Mouse (Mus musculus) liver, embryonic 13.5 days (tissue): Measurements from ENCODE around the gene Dnaaf1. TPM values are rescaled to one million over a fixed set of nuclear protein-coding genes. Genes with fewer than 3 reads are reported as not detected.

Experiments used
- ATAC-seq: fragments of 200-750 bp; cut with Nextera tagmentation; 2 replicates; pipeline ENCODE4 v1.8.0; 2017; ENCODE audit warnings: low read depth, mild to moderate bottlenecking, moderate number of reproducible peaks, moderate library complexity
- DNase-seq: peaks from one replicate; pipeline ENCODE4 v3.0.0; 2022
- H3K27ac ChIP-seq: fragments of 300-500 bp; sonication (generic); 2 replicates; pipeline ENCODE4 v1.5.1; 2015; ENCODE audit warnings: moderate library complexity, mild to moderate bottlenecking, inconsistent platforms
- H3K27me3 ChIP-seq: fragments of 300-500 bp; sonication (generic); 2 replicates; pipeline ENCODE4 v1.6.1; 2015; ENCODE audit warnings: mild to moderate bottlenecking, inconsistent platforms
- H3K36me3 ChIP-seq: fragments of 300-500 bp; sonication (generic); 2 replicates; pipeline ENCODE4 v1.6.1; 2015; ENCODE audit warnings: mild to moderate bottlenecking, inconsistent platforms
- H3K4me1 ChIP-seq: fragments of 300-500 bp; sonication (generic); replicated peaks from 2 replicates; pipeline ENCODE4 v1.6.1; 2015; ENCODE audit warnings: inconsistent platforms
- H3K4me2 ChIP-seq: fragments of 300-500 bp; sonication (generic); 2 replicates; pipeline ENCODE4 v1.6.1; 2015; ENCODE audit warnings: inconsistent platforms, mild to moderate bottlenecking, moderate library complexity
- H3K4me3 ChIP-seq: fragments of 300-500 bp; sonication (generic); replicated peaks from 2 replicates; pipeline ENCODE4 v1.5.1; 2015; ENCODE audit warnings: mild to moderate bottlenecking, inconsistent platforms
- H3K9ac ChIP-seq: fragments of 300-500 bp; sonication (generic); 2 replicates; pipeline ENCODE4 v1.6.1; 2015; ENCODE audit warnings: mild to moderate bottlenecking, inconsistent platforms
- H3K9me3 ChIP-seq: fragments of 300-500 bp; sonication (generic); replicated peaks from 2 replicates; pipeline ENCODE4 v1.6.1; 2016; ENCODE audit warnings: inconsistent platforms
- WGBS: fragments of 180-500 bp; shearing (Covaris S2); methylation state at CpG from one replicate; pipeline ENCODE4 v1.1.7; 2015; ENCODE audit not compliant: insufficient replicate concordance; 5-methylcytosine and 5-hydroxymethylcytosine counted together
- polyA plus RNA-seq: library from polyadenylated mRNA; unstranded; fragments of >200 nt; fragmentation: Nextera tagmentation; extraction: Ambion mirVana; gene quantifications from 2 replicates; pipeline ENCODE4 v1.2.1, GENCODE M21; 2015

Gene Dnaaf1
- polyA plus RNA-seq, 1 experiment from 2014 or later: 0.07 TPM

DNA sequence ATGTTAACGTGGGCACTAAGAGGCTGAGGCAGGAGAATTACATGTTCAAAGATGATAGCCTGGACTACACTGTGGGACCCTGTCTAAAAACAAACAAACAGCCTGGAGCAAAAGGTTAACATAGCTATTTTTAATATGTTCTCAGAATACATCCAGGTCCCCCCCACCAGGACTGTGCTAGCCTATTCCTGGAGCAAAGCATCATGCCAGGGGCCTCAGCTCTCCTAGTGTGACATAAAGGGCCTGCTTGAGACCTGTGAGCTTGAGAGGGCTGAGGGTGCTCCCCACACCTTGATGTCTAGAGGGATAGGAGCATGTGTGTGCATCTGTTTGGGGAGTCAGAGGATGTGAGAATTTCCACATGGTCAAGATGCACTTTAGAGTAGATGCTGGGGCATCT, 48.7 kb downstream of the Dnaaf1 start:
- peaks cover 16% of the 10 kb centered on the region for H3K4me1 ChIP-seq
- no peak overlapping the region for H3K4me3 ChIP-seq
- no peak for DNase-seq
- WGBS: 54% methylated on average over 1 of the region's 1 CpGs
- H3K9me3 ChIP-seq: no peaks in the 10 kb centered on the region
- ATAC-seq: no peak
- H3K27ac ChIP-seq: no peak overlapping the region
- H3K4me2 ChIP-seq: no peak overlapping the region
- H3K27me3 ChIP-seq: peaks cover 2% of the 10 kb centered on the region; the same call in 1 of the 2 replicates
- no peak overlapping the region for H3K9ac ChIP-seq
- H3K36me3 ChIP-seq: no peaks in the 10 kb centered on the region

DNA sequence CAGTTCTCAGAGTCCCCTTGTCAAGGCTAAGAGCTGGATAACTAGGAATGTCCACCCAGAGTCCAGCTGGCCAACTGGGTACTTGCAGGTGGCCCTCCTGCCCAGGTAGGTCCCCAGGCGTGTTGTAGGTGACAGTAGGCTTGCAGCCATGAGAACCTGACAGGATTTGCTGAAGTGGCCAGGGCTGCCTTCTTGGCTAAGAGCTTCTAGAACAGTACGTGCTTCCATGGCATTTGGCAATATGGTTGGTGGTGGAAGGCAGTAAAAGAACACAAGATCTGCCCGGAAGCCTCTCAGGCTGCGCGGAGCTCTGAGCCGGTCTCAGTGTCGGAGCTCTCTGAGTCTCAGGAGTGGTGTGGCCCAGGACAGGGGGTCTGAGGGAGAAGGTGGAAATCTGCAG, 49.9 kb downstream of the Dnaaf1 start:
- Histone ChIP-seq H3K9ac (no peak overlapping the region), H3K36me3 (no peaks in the 10 kb centered on the region), H3K4me3 (no peak overlapping the region), H3K4me2 (no peak overlapping the region), H3K27me3 (no peaks in the 10 kb centered on the region; the same call in 1 of the 2 replicates), H3K9me3 (no peaks in the 10 kb centered on the region), H3K4me1 (peaks cover 16% of the 10 kb centered on the region), H3K27ac (no peak overlapping the region)
- no peak for ATAC-seq
- DNase-seq: no peak
- 73% methylated on average over 7 of the region's 7 CpGs for WGBS

DNA sequence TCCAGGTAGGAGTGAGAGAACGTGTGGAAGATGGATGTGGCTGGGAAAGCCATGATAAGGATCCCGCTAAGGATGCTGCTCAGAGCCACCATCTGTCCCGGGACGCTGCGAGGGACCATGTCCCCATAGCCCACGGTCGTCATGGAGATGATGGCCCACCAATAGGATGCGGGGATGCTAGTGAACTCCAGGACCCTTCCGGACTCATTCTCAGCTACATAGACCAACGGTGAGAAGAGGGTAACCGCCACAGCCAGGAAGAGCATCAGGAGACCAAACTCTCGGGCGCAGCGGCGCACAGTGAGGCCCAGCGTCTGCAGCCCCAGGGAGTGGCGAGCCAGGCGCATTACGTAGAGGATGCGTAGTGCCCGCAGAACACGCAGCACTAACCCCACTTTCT, 50.8 kb downstream of the Dnaaf1 start:
- 76% methylated on average over 22 of the region's 22 CpGs for WGBS
- Histone ChIP-seq H3K9ac (no peak overlapping the region), H3K4me1 (peaks cover 16% of the 10 kb centered on the region), H3K27me3 (peaks cover 2% of the 10 kb centered on the region; the same call in 1 of the 2 replicates), H3K4me2 (no peak overlapping the region), H3K27ac (no peak overlapping the region), H3K9me3 (no peaks in the 10 kb centered on the region), H3K4me3 (no peak overlapping the region), H3K36me3 (no peaks in the 10 kb centered on the region)
- ATAC-seq: no peak
- no peak for DNase-seq

DNA sequence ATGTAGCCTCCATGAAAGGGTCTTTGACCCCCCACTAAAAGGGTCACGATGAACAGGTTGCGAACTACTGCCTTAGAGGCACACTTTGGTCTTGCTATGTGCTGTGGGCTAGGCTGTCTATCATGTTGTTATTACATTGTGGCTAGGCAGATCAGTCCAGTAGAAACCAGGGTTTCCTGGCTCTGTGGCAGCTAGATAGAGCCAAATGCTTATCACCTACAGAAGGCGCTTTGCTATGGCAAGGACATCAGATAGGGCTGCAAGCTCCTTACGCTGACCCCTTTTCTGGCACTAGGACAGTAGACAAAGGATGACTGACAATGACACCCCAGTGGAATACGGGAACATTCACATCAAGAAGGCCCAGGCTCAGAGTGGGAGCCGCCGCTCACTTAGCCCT, 52.2 kb downstream of the Dnaaf1 start:
- peak; percentile 69 for ATAC-seq
- Histone ChIP-seq H3K4me3 (no peak overlapping the region), H3K27me3 (peaks cover 13% of the 10 kb centered on the region), H3K9me3 (no peaks in the 10 kb centered on the region), H3K4me2 (no peak overlapping the region), H3K9ac (no peak overlapping the region), H3K4me1 (peaks cover 16% of the 10 kb centered on the region), H3K36me3 (no peaks in the 10 kb centered on the region), H3K27ac (no peak overlapping the region)
- no peak for DNase-seq
- 49% methylated on average over 7 of the region's 7 CpGs for WGBS

DNA sequence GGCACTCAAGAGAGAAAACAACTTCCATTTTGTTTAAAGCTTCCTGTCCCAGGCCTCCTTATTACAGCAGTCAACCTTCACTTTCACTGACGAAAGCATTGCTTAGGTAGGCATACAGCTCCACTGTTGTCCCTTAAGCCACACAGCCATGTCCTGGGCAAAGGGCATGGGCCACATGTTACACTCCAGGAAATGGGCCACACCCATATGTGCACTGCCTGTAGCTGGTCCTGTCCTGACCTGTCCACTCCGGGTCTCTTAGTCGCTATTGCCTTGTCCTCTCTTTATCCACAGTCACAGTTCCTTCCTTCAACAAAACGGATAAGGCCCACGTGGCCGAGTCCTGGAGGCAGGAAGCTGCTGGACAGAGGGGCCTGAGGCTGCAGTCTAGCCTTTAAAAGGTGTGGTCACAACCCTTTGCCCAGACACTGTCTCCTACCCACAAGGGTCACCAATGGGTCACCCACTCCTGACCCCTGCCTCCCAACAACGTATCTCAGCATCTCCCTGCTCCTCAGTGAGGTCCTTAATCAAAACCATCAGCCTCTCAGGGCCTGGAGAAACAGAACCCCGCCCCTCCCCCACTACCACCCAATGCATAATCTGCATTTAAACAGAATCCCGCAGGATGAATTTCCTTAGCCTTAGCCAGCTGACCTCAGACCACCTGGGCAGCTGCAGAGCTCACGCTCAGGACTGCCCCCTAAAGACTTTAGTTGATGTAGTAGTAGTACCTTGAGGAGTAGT, 52.8 kb downstream of the Dnaaf1 start:
- Histone ChIP-seq H3K27ac (no peak overlapping the region), H3K4me2 (no peak overlapping the region), H3K9me3 (no peaks in the 10 kb centered on the region), H3K9ac (no peak overlapping the region), H3K4me1 (peaks cover 16% of the 10 kb centered on the region), H3K36me3 (no peaks in the 10 kb centered on the region), H3K27me3 (peaks cover 19% of the 10 kb centered on the region), H3K4me3 (no peak overlapping the region)
- DNase-seq (no peak), ATAC-seq (peak; percentile 52)
- 30% methylated on average over 10 of the region's 10 CpGs for WGBS

DNA sequence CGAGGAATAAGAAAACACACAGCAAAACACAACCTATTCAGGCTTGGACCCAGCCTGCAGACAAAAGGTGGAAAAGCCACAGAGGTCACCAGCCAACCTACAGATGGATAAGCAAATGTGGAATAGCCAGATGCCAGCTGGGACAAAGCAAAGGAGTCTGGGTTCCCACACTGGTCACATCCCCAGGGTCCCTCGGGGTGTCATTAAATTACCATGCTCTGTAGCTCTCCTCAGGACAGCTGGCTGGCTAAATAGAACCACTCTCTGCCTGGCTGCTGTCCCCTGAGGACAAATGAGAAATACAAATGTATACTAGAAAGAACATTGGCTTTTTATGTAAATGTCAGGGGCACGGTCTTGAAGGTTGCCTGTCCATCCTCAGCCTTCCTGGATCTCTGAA, 55.8 kb downstream of the Dnaaf1 start:
- Histone ChIP-seq H3K27ac (no peak overlapping the region), H3K9ac (no peak overlapping the region), H3K4me3 (no peak overlapping the region), H3K4me2 (no peak overlapping the region), H3K4me1 (peaks cover 16% of the 10 kb centered on the region), H3K36me3 (no peaks in the 10 kb centered on the region), H3K27me3 (peaks cover 50% of the 10 kb centered on the region), H3K9me3 (no peaks in the 10 kb centered on the region)
- ATAC-seq (no peak), DNase-seq (no peak)
- 53% methylated on average over 3 of the region's 3 CpGs for WGBS

DNA sequence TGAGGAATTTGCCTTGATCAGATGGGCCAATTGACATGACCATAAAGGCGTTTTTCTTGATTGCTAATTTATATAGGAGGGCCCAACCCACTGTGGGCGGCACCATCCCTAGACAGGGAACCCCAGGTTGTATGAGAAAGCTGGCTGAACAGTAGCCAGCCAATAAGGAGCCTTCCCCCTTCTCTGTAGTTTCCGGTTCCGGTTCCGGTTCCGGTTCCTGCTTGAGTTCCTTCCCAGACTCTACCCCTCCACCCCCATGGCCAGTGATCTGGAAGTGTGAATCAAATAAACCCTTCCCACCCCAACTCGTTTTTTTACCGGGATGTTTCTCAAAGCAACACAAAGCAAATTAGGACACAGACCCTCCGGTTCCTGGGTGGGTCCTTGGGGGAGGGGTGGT, 57.2 kb downstream of the Dnaaf1 start:
- Histone ChIP-seq H3K4me1 (peaks cover 9% of the 10 kb centered on the region), H3K27ac (no peak overlapping the region)
- DNase-seq: no peak

DNA sequence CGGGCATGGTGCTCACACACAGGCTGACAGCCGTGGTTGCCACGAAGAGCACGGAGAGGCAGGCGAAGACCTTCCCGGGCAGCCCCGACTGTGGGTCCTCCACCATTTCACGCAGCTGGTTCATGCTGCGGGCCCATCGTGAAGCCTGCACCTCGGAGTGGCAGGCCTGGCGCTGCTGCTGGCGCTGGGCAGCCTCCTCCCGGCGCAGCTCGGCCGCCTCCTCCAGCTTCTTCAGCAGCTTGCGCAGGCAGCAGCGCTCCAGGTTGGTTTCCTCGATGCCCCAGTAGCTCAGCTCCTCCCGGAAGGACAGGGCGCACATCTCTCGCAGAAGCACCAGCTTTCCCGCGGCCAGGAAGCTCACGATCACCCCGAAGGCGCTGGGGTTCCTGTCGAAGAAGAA, 57.9 kb downstream of the Dnaaf1 start:
- ATAC-seq (no peak), DNase-seq (no peak)
- Histone ChIP-seq H3K36me3 (no peaks in the 10 kb centered on the region), H3K27ac (no peak overlapping the region), H3K4me3 (no peak overlapping the region), H3K4me2 (no peak overlapping the region), H3K9me3 (no peaks in the 10 kb centered on the region), H3K27me3 (peaks cover 65% of the 10 kb centered on the region), H3K9ac (no peak overlapping the region), H3K4me1 (peaks cover 2% of the 10 kb centered on the region)
- WGBS: 39% methylated on average over 29 of the region's 29 CpGs

More for the DNA sequence above, 57.2 kb downstream of the Dnaaf1 start:
- Histone ChIP-seq H3K36me3 (no peaks in the 10 kb centered on the region), H3K9me3 (no peaks in the 10 kb centered on the region), H3K9ac (no peak overlapping the region), H3K4me2 (no peak overlapping the region), H3K4me3 (no peak overlapping the region), H3K27me3 (peaks cover 62% of the 10 kb centered on the region)
- WGBS: 62% methylated on average over 9 of the region's 9 CpGs
- no peak for ATAC-seq

DNA sequence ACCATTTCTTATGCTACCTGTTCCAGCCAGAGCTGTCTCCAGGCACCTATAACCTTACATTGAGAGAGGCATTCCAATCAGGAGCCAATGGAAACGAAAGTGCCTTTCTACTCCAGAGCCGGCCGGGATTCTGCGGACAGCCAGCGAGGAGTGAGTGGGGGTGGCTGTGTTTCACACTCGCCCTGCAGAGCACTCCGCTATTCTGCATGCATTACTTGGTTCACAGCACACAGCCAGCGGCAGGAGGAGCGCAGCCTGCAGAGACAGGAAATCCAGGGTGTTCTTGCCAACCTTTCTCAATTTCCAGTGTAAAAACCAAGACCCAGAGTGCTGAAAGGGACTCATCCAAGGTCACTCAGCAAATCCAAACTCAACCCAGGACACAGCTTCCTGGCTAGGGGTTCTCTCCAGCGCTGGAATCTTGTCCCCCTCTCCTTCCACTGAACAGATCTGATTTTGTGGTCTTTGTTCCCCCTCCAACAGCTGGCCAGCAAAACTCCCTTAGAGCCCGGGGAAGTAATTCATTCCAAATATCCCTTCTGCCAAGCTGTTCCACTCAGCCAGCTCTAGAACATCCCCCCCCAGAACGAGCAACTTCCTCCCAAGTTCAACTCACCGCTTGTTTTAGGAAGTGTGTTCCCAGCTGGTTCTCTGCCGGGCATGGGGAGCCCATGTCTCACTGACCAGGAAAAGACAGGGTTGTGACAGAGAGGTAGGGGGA, 59.7 kb downstream of the Dnaaf1 start:
- Histone ChIP-seq H3K36me3 (no peaks in the 10 kb centered on the region), H3K4me3 (no peak overlapping the region), H3K9me3 (no peaks in the 10 kb centered on the region), H3K4me2 (no peak overlapping the region), H3K27me3 (peaks cover 65% of the 10 kb centered on the region), H3K27ac (no peak overlapping the region), H3K4me1 (no peaks in the 10 kb centered on the region), H3K9ac (no peak overlapping the region)
- no peak for ATAC-seq
- no peak for DNase-seq
- 27% methylated on average over 14 of the region's 14 CpGs for WGBS

DNA sequence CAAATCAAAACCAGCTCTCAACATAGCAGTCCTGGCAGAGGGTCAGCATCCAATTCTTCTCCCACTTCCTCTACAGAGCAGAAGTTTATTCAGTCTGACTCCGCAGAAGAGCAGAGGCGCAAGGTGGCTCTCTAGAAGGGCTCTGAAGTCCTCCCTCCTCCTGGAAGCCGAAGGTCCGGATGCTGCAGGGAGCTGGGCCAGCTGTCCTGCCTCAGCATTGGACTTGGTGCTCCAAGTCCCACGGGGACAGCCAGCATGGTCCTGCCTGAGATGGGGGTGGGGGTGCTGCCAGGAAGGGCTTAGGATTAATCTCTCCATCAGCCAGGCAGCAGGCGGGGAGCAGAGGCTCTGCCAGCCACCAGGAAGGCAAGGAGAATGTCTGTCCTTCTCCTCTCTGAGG, 60.3 kb downstream of the Dnaaf1 start, which contains the start of gene Kcng4:
Gene Kcng4 (minus strand): TSS at position 303 of the 400 bp plus-strand sequence.
- Histone ChIP-seq H3K9ac (no peak within 1 kb of the TSS), H3K27ac (no peak within 1 kb of the TSS)
- no peak for ATAC-seq

DNA sequence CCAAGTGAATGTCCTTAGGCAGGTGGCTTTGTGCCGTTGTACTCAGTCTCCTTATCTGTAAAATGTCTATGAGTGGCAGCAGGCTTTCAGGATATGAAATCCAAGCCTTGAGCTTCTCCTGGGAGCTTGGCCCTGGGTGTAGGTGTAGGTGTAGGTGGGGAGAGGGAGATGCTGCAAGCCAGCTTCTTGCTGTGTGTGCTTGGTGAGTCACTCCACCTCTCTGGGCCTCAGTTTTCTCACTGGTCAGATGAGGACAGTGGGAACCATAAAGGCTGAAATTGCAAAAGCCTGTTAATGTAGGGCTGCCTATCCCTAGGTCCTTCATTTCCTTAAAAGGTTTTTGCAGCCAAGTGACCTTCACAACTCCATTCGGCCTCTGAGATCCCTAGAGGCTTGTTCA, 60.9 kb downstream of the Dnaaf1 start:
- peaks cover 61% of the 10 kb centered on the region for H3K27me3 ChIP-seq
- ATAC-seq: no peak

More for the DNA sequence above, 60.3 kb downstream of the Dnaaf1 start, which contains the start of gene Kcng4:
- H3K36me3 ChIP-seq: no peaks in the 10 kb centered on the region
- WGBS: 21% methylated on average over 6 of the region's 6 CpGs
- H3K4me2 ChIP-seq: no peak within 1 kb of the TSS
- no peaks in the 10 kb centered on the region for H3K9me3 ChIP-seq
- no peaks in the 10 kb centered on the region for H3K4me1 ChIP-seq
- no peak for DNase-seq
- H3K4me3 ChIP-seq: no peak within 1 kb of the TSS
- peaks cover 65% of the 10 kb centered on the region for H3K27me3 ChIP-seq

More for the DNA sequence above, 60.9 kb downstream of the Dnaaf1 start:
- no peak overlapping the region for H3K27ac ChIP-seq
- 42% methylated on average over 2 of the region's 2 CpGs for WGBS
- H3K4me3 ChIP-seq: no peak overlapping the region
- no peaks in the 10 kb centered on the region for H3K9me3 ChIP-seq
- no peaks in the 10 kb centered on the region for H3K36me3 ChIP-seq
- H3K9ac ChIP-seq: no peak overlapping the region
- H3K4me1 ChIP-seq: no peaks in the 10 kb centered on the region
- H3K4me2 ChIP-seq: no peak overlapping the region
- DNase-seq: no peak
